Mouse (Mus musculus) testis, adult 2 months (tissue): Measurements from ENCODE around the gene Olfr67.

ENCODE experiments used
- CTCF ChIP-seq: fragments of 200-500 bp; IDR thresholded peaks from 2 replicates; pipeline ENCODE4 v1.5.1; 2012; ENCODE audit warnings: low read depth, mild to moderate bottlenecking, inconsistent platforms, low read length, moderate library complexity; ENCODE audit not compliant: control insufficient read depth, insufficient read depth, insufficient replicate concordance
- POLR2A ChIP-seq: fragments of 200-500 bp; IDR thresholded peaks from 2 replicates; pipeline ENCODE4 v1.6.1; 2012; ENCODE audit warnings: low read depth, mild to moderate bottlenecking, inconsistent platforms, low read length, moderate library complexity; ENCODE audit not compliant: control insufficient read depth

DNA sequence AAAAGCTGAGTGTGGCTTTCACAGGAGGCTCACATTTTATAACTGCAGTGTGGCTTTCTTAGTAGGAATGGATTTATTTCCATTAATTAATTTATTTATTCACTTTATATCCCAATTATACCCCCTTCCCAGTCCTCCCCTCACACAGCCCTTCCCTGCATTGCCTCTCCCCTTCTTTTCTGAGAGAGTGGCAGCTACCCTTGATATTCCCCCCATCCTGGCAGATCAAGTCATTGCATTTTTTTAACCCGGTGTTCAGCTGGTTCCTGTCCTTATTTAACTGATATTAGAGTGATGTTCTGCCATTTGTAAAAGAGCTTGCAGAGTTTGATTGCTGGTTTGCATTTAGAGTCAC, 18.2 kb upstream of the Olfr67 start:
- TF ChIP-seq CTCF = no peak
- no peak for TF ChIP-seq POLR2A
